Mouse (Mus musculus) liver, postnatal 0 days (tissue): Measurements from ENCODE around the gene Rps8. TPM values are rescaled to one million over a fixed set of nuclear protein-coding genes. Genes with fewer than 3 reads are reported as not detected.

Experiments
- ATAC-seq: fragments of 200-750 bp; cut with Nextera tagmentation; 2 replicates; pipeline ENCODE4 v1.8.0; 2017; ENCODE audit warnings: mild to moderate bottlenecking, moderate library complexity
- DNase-seq: peaks from one replicate; pipeline ENCODE4 v3.0.0-alpha.2; 2016
- H3K27ac ChIP-seq: fragments of 300-500 bp; sonication (generic); 2 replicates; pipeline ENCODE4 v1.5.1; 2014; ENCODE audit warnings: antibody characterized with exemption, moderate library complexity, mild to moderate bottlenecking, low read depth
- H3K27me3 ChIP-seq: fragments of 300-500 bp; sonication (generic); 2 replicates; pipeline ENCODE4 v1.6.1; 2014; ENCODE audit warnings: low read length, control low read depth, mixed read lengths; ENCODE audit not compliant: insufficient read depth
- H3K36me3 ChIP-seq: fragments of 300-500 bp; sonication (generic); replicated peaks from 2 replicates; pipeline ENCODE4 v1.6.1; 2014; ENCODE audit warnings: mild to moderate bottlenecking, control low read depth, low read length, moderate library complexity, mixed read lengths; ENCODE audit not compliant: insufficient read depth
- H3K4me1 ChIP-seq: fragments of 300-500 bp; sonication (generic); 2 replicates; pipeline ENCODE4 v1.6.1; 2014; ENCODE audit warnings: antibody characterized with exemption, mild to moderate bottlenecking, control low read depth; ENCODE audit not compliant: insufficient read depth
- H3K4me2 ChIP-seq: fragments of 300-500 bp; sonication (generic); 2 replicates; pipeline ENCODE4 v1.6.1; 2014; ENCODE audit warnings: low read depth, mild to moderate bottlenecking, low read length, moderate library complexity, mixed read lengths
- H3K4me3 ChIP-seq: fragments of 300-500 bp; sonication (generic); 2 replicates; pipeline ENCODE4 v1.5.1; 2014; ENCODE audit warnings: low read depth, low read length
- H3K9ac ChIP-seq: fragments of 300-500 bp; sonication (generic); replicated peaks from 2 replicates; pipeline ENCODE4 v1.6.1; 2014; ENCODE audit warnings: mild to moderate bottlenecking, moderate library complexity
- H3K9me3 ChIP-seq: fragments of 300-500 bp; sonication (generic); 2 replicates; pipeline ENCODE4 v1.6.1; 2016; ENCODE audit warnings: mild to moderate bottlenecking, control low read depth, low read length, mixed read lengths
- CTCF ChIP-seq: sonication (generic); IDR thresholded peaks from 2 replicates; pipeline ENCODE4 v1.5.1; 2016; ENCODE audit warnings: antibody characterized with exemption, low read depth
- EP300 ChIP-seq: IDR thresholded peaks from 2 replicates; pipeline ENCODE4 v1.6.1; 2016; ENCODE audit warnings: antibody characterized with exemption, low read depth, mild to moderate bottlenecking
- WGBS: fragments of 180-500 bp; shearing (Covaris S2); extraction: QIAGEN DNeasy Blood & Tissue Kit; methylation state at CpG from one replicate; pipeline ENCODE4 v1.1.7; 2014; ENCODE audit not compliant: insufficient replicate concordance; 5-methylcytosine and 5-hydroxymethylcytosine counted together
- polyA plus RNA-seq: library from polyadenylated mRNA; unstranded; fragments of >200 nt; fragmentation: Nextera tagmentation; extraction: Ambion mirVana; gene quantifications from 2 replicates; pipeline ENCODE4 v1.2.1, GENCODE M21; 2015

Rps8 gene
- polyA plus RNA-seq, result 543 and 557 TPM in 2 replicates

GRCm38 (mm10) chr4:117155792-117156355 is at the start of gene Rps8:
Gene Rps8 (minus strand): TSS chr4:117156243.
- ATAC-seq, result peak; percentile 90
- no peaks in the 10 kb centered on the region for H3K9me3 ChIP-seq
- 0% methylated on average over 40 of the region's 52 CpGs for WGBS
- H3K4me3 ChIP-seq, result peak within 1 kb of the TSS; percentile 74
- TF ChIP-seq CTCF (no peak), EP300 (no peak)
- H3K4me1 ChIP-seq, result peaks cover 10% of the 10 kb centered on the region; the same call in 1 of the 2 replicates
- DNase-seq, result peak; percentile 88
- peaks cover 40% of the 10 kb centered on the region for H3K36me3 ChIP-seq
- peak within 1 kb of the TSS; percentile 84 for H3K27ac ChIP-seq
- peak within 1 kb of the TSS; percentile 91 for H3K4me2 ChIP-seq
- H3K27me3 ChIP-seq, result no peaks in the 10 kb centered on the region
- H3K9ac ChIP-seq, result peak within 1 kb of the TSS; percentile 95

- WGBS, result 48% methylated on average over 4 of the region's 4 CpGs
- DNase-seq (no peak), ATAC-seq (no peak; the same call in 1 of the 2 replicates)
- Histone ChIP-seq H3K9me3 (no peaks in the 10 kb centered on the region), H3K27ac (peak overlapping the region; percentile 57; the same call in 1 of the 2 replicates), H3K4me3 (no peak overlapping the region), H3K4me2 (peak overlapping the region; percentile 64; the same call in 1 of the 2 replicates), H3K36me3 (no peaks in the 10 kb centered on the region), H3K4me1 (no peaks in the 10 kb centered on the region; the same call in 1 of the 2 replicates), H3K9ac (peak overlapping the region; percentile 55; the same call in 1 of the 2 replicates), H3K27me3 (no peaks in the 10 kb centered on the region)
- TF ChIP-seq CTCF, result no peak
Observed at GRCm38 (mm10) chr4:117202992-117203354, 46.9 kb upstream of the Rps8 start.

GRCm38 (mm10) chr4:117202046-117202991 is 46.3 kb upstream of the Rps8 start:
- ATAC-seq (peak; percentile 93), DNase-seq (peak; percentile 28)
- WGBS, result 1% methylated on average over 25 of the region's 25 CpGs
- Histone ChIP-seq H3K4me1 (no peaks in the 10 kb centered on the region; the same call in 1 of the 2 replicates), H3K4me2 (peak overlapping the region; percentile 64), H3K27me3 (no peaks in the 10 kb centered on the region), H3K9ac (peak overlapping the region; percentile 55), H3K36me3 (no peaks in the 10 kb centered on the region), H3K4me3 (peak overlapping the region; percentile 29), H3K27ac (peak overlapping the region; percentile 57; the same call in 1 of the 2 replicates), H3K9me3 (no peaks in the 10 kb centered on the region)
- TF ChIP-seq EP300 (peak; percentile 39; the same call in 1 of the 2 replicates), CTCF (peak; percentile 77)

GRCm38 (mm10) chr4:117191804-117192203 is 35.8 kb upstream of the Rps8 start:
- H3K4me2 ChIP-seq, result no peak overlapping the region
- no peaks in the 10 kb centered on the region for H3K9me3 ChIP-seq
- 91% methylated on average over 14 of the region's 14 CpGs for WGBS
- H3K4me3 ChIP-seq, result no peak overlapping the region
- DNase-seq, result no peak
- no peak overlapping the region for H3K9ac ChIP-seq
- ATAC-seq, result no peak
- H3K27me3 ChIP-seq, result no peaks in the 10 kb centered on the region
- H3K4me1 ChIP-seq, result peaks cover 3% of the 10 kb centered on the region; the same call in 1 of the 2 replicates
- TF ChIP-seq EP300, result no peak
- no peak for TF ChIP-seq CTCF
- no peak overlapping the region for H3K27ac ChIP-seq
- H3K36me3 ChIP-seq, result no peaks in the 10 kb centered on the region

GRCm38 (mm10) chr4:117190660-117191059 is 34.6 kb upstream of the Rps8 start:
- H3K27ac ChIP-seq, result peak overlapping the region; percentile 83

More at GRCm38 (mm10) chr4:117190660-117191059, 34.6 kb upstream of the Rps8 start:
- Histone ChIP-seq H3K36me3 (no peaks in the 10 kb centered on the region), H3K4me3 (no peak overlapping the region), H3K4me2 (peak overlapping the region; percentile 27; the same call in 1 of the 2 replicates), H3K4me1 (peaks cover 3% of the 10 kb centered on the region; the same call in 1 of the 2 replicates), H3K27me3 (no peaks in the 10 kb centered on the region), H3K9me3 (no peaks in the 10 kb centered on the region), H3K9ac (peak overlapping the region; percentile 69; the same call in 1 of the 2 replicates)
- no peak for DNase-seq
- TF ChIP-seq CTCF, result no peak
- ATAC-seq, result peak; percentile 3; the same call in 1 of the 2 replicates
- 69% methylated on average over 7 of the region's 7 CpGs for WGBS
